Mouse (Mus musculus): ENCODE measurements around the gene Rpl5.

Rpl5 gene

GRCm38 (mm10) chr5:107900206-107901013 lies at the start of gene Rpl5:
Gene Rpl5, plus strand, starts transcription at chr5:107900502.
- peak; percentile 97 for DNase-seq

- DNase-seq: peak; percentile 75
Observed at GRCm38 (mm10) chr5:107853807-107854206, 46.5 kb upstream of the Rpl5 start.

DNA sequence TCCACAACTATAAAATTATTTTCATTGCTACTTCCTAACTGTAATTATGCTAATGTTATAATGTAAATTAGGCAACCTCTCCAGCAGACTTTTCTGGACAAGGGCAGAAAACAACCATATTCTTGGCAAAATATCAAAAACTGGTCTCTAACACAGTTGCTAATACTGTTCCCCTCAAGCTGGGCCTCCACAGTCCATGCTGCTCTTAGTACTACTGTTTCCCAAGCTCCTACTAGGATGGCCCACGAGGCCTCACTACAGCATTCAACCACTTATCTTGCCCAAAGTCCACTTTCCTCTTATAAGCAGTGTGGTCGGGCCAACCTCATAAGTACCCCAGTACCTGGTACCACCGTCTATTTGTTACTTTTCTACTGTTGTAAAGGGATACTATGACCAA lies 45.7 kb upstream of the Rpl5 start:
- no peak for DNase-seq

- DNase-seq: no peak
Observed at GRCm38 (mm10) chr5:107855546-107855945, 44.8 kb upstream of the Rpl5 start.

DNA sequence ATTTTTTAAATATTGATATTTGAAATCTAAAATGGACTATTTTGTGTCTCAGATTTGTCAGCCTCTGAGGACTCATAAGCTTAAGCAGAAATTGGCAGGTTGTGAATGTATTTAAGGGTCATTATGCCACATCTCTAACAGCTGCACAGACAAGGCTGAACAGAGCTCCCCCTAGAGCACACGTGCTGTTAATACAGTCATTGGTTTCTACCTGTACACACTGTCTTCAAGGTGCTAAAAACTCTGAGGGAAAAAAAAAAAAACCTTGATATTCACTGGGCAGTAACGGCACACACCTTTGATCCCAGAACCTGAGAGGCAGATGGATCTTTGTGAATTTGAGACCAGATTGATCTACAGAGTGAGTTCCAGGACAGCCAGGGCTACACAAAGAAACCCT lies 41.3 kb upstream of the Rpl5 start:
- DNase-seq: no peak

DNA sequence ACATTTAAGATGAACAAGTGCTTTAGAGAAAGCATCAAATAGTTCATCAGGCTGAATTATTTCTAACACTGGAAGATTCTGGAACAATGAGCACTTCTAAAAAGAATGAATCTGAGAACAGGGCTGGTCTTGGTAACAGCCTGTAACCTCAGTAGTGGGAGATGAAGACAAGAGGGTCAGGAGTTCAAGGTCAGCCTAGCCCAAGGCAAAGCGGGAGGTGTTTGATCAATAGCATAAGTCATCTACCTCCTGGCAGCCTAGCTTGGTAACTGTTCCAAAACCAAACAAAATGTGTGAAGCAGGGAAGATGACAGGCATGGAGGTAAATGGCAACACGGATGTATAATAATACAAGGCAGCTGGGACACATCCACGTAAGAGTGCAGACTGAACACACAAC lies 36.3 kb upstream of the Rpl5 start:
- no peak for DNase-seq

DNA sequence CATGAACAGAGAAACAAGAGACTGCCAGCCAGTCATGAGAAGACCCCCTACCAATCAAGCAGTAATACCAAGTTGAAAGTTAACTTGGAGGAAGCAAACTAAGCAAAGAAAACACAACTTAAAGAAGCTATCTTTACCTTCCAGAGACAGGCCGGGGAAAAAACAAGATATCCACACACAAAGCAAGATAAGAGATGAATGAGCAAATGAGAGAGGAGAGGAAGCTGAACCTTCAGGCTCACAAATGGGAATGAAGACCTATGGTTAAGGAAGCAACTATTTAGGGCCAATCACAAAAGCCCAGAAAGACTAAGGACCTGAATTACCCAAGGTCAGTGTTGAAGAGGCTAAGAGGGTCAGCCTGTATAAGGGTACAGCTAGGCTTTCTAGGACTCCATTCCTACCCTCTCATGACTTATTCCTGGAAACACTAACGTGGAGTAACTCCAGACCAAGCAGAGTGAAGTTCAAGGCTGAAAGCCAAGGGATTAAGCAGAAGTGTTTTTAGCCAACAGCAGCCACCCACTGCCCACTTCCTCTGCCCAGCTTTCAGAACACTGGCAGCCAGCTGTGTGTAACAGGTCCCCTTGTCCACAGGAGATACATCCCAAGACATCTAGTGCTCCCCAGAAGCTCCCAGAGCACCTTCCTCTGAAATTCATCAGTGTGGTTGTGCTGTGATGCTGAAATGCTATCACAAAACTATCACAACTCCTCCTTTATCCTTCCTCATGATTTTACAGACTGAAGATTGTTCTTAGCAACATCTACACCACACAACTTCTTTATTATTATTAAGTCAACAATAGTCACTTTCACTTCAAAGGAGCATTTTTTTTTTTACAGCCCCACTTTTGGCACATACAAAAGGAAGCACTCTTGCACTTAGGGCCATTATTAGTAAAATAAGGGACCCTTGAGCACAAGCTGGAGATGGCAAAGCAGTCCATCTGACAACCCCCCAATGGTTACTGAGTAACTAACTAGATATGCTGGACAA lies 33.9 kb upstream of the Rpl5 start:
- peak; percentile 19 for DNase-seq

- peak; percentile 68 for DNase-seq
Observed at GRCm38 (mm10) chr5:107867970-107868904, 32.1 kb upstream of the Rpl5 start.

GRCm38 (mm10) chr5:107868905-107869424 lies 31.3 kb upstream of the Rpl5 start:
- DNase-seq: peak; percentile 96

DNA sequence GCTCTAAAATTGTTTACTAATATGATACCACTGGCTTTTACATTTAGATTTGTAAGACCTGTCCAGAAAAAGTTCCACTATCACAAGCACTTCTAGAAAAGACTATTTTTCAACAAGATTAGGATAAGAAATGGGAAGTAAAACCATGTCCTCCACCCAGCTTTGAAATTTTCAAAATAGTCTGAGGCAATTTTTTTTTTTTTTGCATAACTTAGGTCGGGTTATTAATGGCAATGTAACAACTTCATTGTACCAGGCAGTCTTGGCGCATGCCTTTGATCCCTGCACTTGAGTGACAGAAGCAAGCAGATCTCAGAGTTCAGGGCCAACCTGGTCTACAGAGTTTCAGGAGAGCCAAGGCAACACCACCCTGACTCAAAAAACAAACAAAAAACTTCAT lies 30.6 kb upstream of the Rpl5 start:
- DNase-seq: no peak

GRCm38 (mm10) chr5:107873330-107873729 lies 27.0 kb upstream of the Rpl5 start:
- DNase-seq: no peak

GRCm38 (mm10) chr5:107873886-107874302 lies 26.4 kb upstream of the Rpl5 start:
- DNase-seq: no peak

GRCm38 (mm10) chr5:107874561-107875260 lies 25.6 kb upstream of the Rpl5 start, which contains the start of gene Evi5:
Gene Evi5, minus strand, starts transcription at chr5:107875107.
- no peak for DNase-seq

- no peak for DNase-seq
Observed at GRCm38 (mm10) chr5:107875261-107875611, 25.1 kb upstream of the Rpl5 start.

- no peak for DNase-seq
Observed at GRCm38 (mm10) chr5:107877053-107877452, 23.2 kb upstream of the Rpl5 start.

GRCm38 (mm10) chr5:107880710-107881109 lies 19.6 kb upstream of the Rpl5 start:
- no peak for DNase-seq

DNA sequence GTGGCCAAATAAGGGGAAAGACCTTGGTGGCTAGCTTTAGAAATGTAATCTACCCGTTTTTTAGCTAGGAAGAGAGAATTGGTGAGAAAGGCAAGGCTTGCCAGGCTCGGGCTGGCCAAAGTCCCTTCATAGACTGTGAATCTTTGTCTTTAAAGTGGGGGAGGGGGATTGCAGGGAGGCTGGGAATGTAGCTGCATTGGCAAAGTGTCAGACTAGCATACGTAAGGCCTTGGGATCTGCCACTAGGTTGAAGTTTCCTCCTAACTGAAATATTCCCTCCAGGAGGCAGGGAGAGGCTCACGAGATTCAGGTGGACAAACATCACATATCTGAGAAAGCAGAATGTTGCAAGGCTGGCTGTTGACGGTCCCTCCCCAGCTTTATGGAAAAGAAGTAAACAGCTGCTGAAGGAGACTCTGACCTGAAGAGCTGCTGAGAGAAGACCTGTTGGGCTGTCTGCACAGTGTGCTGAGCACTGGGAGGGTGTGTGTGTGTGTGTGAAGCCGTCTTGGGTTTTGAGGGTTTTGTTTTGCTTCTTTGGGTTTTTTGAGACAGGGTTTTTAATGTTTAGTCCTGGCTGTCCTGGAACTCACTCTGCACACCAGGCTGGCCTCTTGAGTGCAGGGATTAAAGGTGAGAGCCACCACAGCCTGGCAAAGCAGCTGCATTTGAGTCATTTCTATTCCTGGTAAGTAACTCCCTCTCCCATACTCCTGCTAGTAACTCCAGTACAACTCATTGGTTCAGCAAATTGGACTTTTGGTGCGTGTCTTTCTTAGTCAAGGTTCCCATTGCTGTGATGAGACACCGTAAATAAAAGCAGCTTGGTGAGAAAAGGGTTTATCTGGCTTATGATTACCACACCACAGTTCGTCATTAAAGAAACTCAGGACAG lies 10.1 kb upstream of the Rpl5 start:
- DNase-seq: peak; percentile 10

- peak; percentile 63 for DNase-seq
Observed at GRCm38 (mm10) chr5:107891515-107891914, 8.8 kb upstream of the Rpl5 start.

DNA sequence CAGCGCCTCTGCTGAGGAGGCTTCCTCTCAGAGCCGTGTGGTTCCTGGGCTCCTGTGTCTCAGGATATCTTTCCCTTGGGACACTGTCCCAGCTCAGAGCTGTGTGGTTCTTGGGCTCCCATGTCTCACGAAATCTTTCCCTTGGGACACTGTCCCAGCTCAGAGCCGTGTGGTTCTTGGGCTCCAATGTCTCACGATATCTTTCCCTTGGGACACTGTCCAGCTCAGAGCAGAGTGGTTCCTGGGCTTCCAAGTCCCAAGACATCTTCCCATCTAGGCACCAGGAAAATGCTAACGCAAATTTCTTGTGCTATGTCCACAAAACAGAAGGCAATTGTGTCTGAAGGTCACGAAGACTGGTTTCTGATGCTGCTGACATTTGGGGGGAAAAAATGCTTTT lies 5.6 kb upstream of the Rpl5 start:
- no peak for DNase-seq

DNA sequence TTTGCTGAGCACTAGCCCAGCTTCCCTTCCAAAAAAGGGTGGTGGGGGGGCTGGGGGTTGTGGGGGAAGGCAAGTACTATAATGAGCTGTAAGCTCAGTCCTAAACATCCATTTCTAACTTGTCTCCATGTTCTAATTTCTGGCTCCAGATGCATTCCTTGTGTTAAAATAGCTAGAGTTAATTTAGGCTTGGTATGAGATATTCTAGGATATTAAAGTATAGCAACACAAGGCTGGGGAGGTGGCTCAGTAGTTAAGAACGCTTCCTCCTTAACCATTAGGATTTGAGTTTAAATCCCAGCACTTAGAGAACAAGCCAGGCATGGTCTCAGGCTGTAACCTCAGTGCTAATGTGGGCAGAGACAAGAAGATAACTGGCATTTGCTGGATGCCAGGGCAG lies 4.0 kb upstream of the Rpl5 start:
- DNase-seq: no peak
